Mouse (Mus musculus) liver, embryonic 12.5 days (tissue): ENCODE results near the gene Synm. TPM values are rescaled to one million over a fixed set of nuclear protein-coding genes. Genes with fewer than 3 reads are reported as not detected.

ENCODE experiments used
- ATAC-seq: fragments of 200-750 bp; cut with Nextera tagmentation; 2 replicates; pipeline ENCODE4 v1.8.0; 2017; ENCODE audit warnings: moderate number of reproducible peaks, mild to moderate bottlenecking, moderate library complexity
- H3K27ac ChIP-seq: fragments of 300-500 bp; sonication (generic); 2 replicates; pipeline ENCODE4 v1.5.1; 2016; ENCODE audit warnings: mild to moderate bottlenecking
- H3K27me3 ChIP-seq: fragments of 300-500 bp; sonication (generic); replicated peaks from 2 replicates; pipeline ENCODE4 v1.6.1; 2016; ENCODE audit warnings: mild to moderate bottlenecking, moderate library complexity
- H3K36me3 ChIP-seq: fragments of 300-500 bp; sonication (generic); 2 replicates; pipeline ENCODE4 v1.6.1; 2016; ENCODE audit warnings: mild to moderate bottlenecking, moderate library complexity
- H3K4me1 ChIP-seq: fragments of 300-500 bp; sonication (generic); 2 replicates; pipeline ENCODE4 v1.6.1; 2016
- H3K4me2 ChIP-seq: fragments of 300-500 bp; sonication (generic); 2 replicates; pipeline ENCODE4 v1.6.1; 2016; ENCODE audit warnings: mild to moderate bottlenecking, moderate library complexity
- H3K4me3 ChIP-seq: fragments of 300-500 bp; sonication (generic); 2 replicates; pipeline ENCODE4 v1.5.1; 2016; ENCODE audit warnings: mild to moderate bottlenecking, moderate library complexity
- H3K9ac ChIP-seq: fragments of 300-500 bp; sonication (generic); 2 replicates; pipeline ENCODE4 v1.6.1; 2016; ENCODE audit warnings: mild to moderate bottlenecking, moderate library complexity
- H3K9me3 ChIP-seq: fragments of 300-500 bp; sonication (generic); replicated peaks from 2 replicates; pipeline ENCODE4 v1.6.1; 2016; ENCODE audit warnings: mild to moderate bottlenecking, moderate library complexity
- WGBS: fragments of 180-500 bp; shearing (Covaris S2); methylation state at CpG from one replicate; pipeline ENCODE4 v1.1.7; 2016; ENCODE audit not compliant: insufficient replicate concordance; 5-methylcytosine and 5-hydroxymethylcytosine counted together
- microRNA-seq: library from miRNA; unstranded; fragments of <30 nt; microRNA quantifications from one replicate; pipeline ENCODE4, GENCODE M21; 2017
- polyA plus RNA-seq: library from polyadenylated mRNA; unstranded; fragments of >200 nt; fragmentation: Nextera tagmentation; extraction: Ambion mirVana; gene quantifications from 2 replicates; pipeline ENCODE4 v1.2.1, GENCODE M21; 2016

Synm gene
- polyA plus RNA-seq, 1 experiment from 2014 or later, result 0.13 TPM

- Histone ChIP-seq H3K27me3 (no peaks in the 10 kb centered on the region), H3K9ac (no peak overlapping the region), H3K36me3 (no peaks in the 10 kb centered on the region), H3K9me3 (no peaks in the 10 kb centered on the region), H3K4me1 (peaks cover 11% of the 10 kb centered on the region; the same call in 1 of the 2 replicates), H3K4me2 (no peak overlapping the region), H3K4me3 (no peak overlapping the region), H3K27ac (no peak overlapping the region)
- WGBS, result 76% methylated on average over 23 of the region's 23 CpGs
- no peak for ATAC-seq
These were observed 66.6 kb downstream of the Synm start for GRCm38 (mm10) chr7:67692791-67693538.

- ATAC-seq, result no peak
- Histone ChIP-seq H3K4me3 (no peak overlapping the region), H3K9ac (no peak overlapping the region), H3K27ac (no peak overlapping the region), H3K27me3 (no peaks in the 10 kb centered on the region), H3K4me1 (peaks cover 11% of the 10 kb centered on the region; the same call in 1 of the 2 replicates), H3K9me3 (no peaks in the 10 kb centered on the region), H3K36me3 (no peaks in the 10 kb centered on the region), H3K4me2 (no peak overlapping the region)
- WGBS, result 35% methylated on average over 3 of the region's 3 CpGs
These were observed 67.4 kb downstream of the Synm start for GRCm38 (mm10) chr7:67692141-67692540.

GRCm38 (mm10) chr7:67691036-67691435 lies 68.5 kb downstream of the Synm start:
- peaks cover 11% of the 10 kb centered on the region; the same call in 1 of the 2 replicates for H3K4me1 ChIP-seq
- no peak overlapping the region for H3K9ac ChIP-seq
- H3K27me3 ChIP-seq, result no peaks in the 10 kb centered on the region
- H3K4me3 ChIP-seq, result no peak overlapping the region
- H3K4me2 ChIP-seq, result no peak overlapping the region
- H3K9me3 ChIP-seq, result no peaks in the 10 kb centered on the region
- no peak overlapping the region for H3K27ac ChIP-seq
- no peak for ATAC-seq
- WGBS, result 60% methylated on average over 6 of the region's 6 CpGs
- H3K36me3 ChIP-seq, result no peaks in the 10 kb centered on the region

- no peak for ATAC-seq
- Histone ChIP-seq H3K9ac (no peak overlapping the region), H3K4me2 (no peak overlapping the region), H3K4me3 (no peak overlapping the region), H3K27me3 (no peaks in the 10 kb centered on the region), H3K27ac (no peak overlapping the region), H3K9me3 (no peaks in the 10 kb centered on the region), H3K4me1 (peaks cover 11% of the 10 kb centered on the region; the same call in 1 of the 2 replicates), H3K36me3 (peaks cover 6% of the 10 kb centered on the region)
- WGBS, result 64% methylated on average over 7 of the region's 7 CpGs
These were observed 69.7 kb downstream of the Synm start for GRCm38 (mm10) chr7:67689793-67690192.

- Histone ChIP-seq H3K27ac (no peak overlapping the region), H3K4me3 (no peak overlapping the region), H3K9ac (no peak overlapping the region), H3K4me1 (peaks cover 11% of the 10 kb centered on the region; the same call in 1 of the 2 replicates), H3K4me2 (no peak overlapping the region), H3K27me3 (no peaks in the 10 kb centered on the region), H3K36me3 (peaks cover 6% of the 10 kb centered on the region), H3K9me3 (no peaks in the 10 kb centered on the region)
- 42% methylated on average over 3 of the region's 3 CpGs for WGBS
- ATAC-seq, result no peak
These were observed 71.3 kb downstream of the Synm start for GRCm38 (mm10) chr7:67688281-67688680.

- Histone ChIP-seq H3K4me2 (no peak overlapping the region), H3K9me3 (no peaks in the 10 kb centered on the region), H3K27me3 (no peaks in the 10 kb centered on the region), H3K36me3 (peaks cover 6% of the 10 kb centered on the region), H3K9ac (no peak overlapping the region), H3K27ac (no peak overlapping the region), H3K4me1 (no peaks in the 10 kb centered on the region), H3K4me3 (no peak overlapping the region)
- WGBS, result 87% methylated on average over 3 of the region's 3 CpGs
- ATAC-seq, result no peak
These were observed 73.0 kb downstream of the Synm start for GRCm38 (mm10) chr7:67686545-67686944.

GRCm38 (mm10) chr7:67683006-67683405 lies 76.5 kb downstream of the Synm start:
- no peak for ATAC-seq
- Histone ChIP-seq H3K4me2 (no peak overlapping the region), H3K27me3 (no peaks in the 10 kb centered on the region), H3K9ac (no peak overlapping the region), H3K27ac (no peak overlapping the region), H3K36me3 (peaks cover 9% of the 10 kb centered on the region), H3K4me3 (no peak overlapping the region), H3K9me3 (no peaks in the 10 kb centered on the region), H3K4me1 (no peaks in the 10 kb centered on the region)
- WGBS, result 76% methylated on average over 16 of the region's 16 CpGs

- no peaks in the 10 kb centered on the region for H3K4me1 ChIP-seq
- no peak overlapping the region for H3K4me2 ChIP-seq
- no peak overlapping the region for H3K4me3 ChIP-seq
- ATAC-seq, result no peak
- H3K36me3 ChIP-seq, result peaks cover 9% of the 10 kb centered on the region
- H3K9me3 ChIP-seq, result no peaks in the 10 kb centered on the region
- H3K27ac ChIP-seq, result no peak overlapping the region
- H3K9ac ChIP-seq, result no peak overlapping the region
- 75% methylated on average over 9 of the region's 9 CpGs for WGBS
- H3K27me3 ChIP-seq, result no peaks in the 10 kb centered on the region
These were observed 78.5 kb downstream of the Synm start for GRCm38 (mm10) chr7:67681078-67681477.

Small RNA genes lying within 50 kb of the gene (microRNA-seq; reads per million reads assigned to microRNA genes)
- gene Gm23844, result not detected

Other genes starting within 250 kb of the Synm start
- 10.3 and 11.7 TPM in 2 replicates for gene Lrrc28, start 114.5 kb downstream of the Synm start, polyA plus RNA-seq
- 4.3 and 5.4 TPM in 2 replicates for gene Ttc23, start 112.3 kb downstream of the Synm start, polyA plus RNA-seq
- gene Igf1r, start 193.1 kb upstream of the Synm start, polyA plus RNA-seq, result 8.5 and 9.6 TPM in 2 replicates